Comparison of ENCODE assay signal across 8 mouse cellular contexts in genomic region chr4:8113558-8113957, GRCm38 (mm10).
DNase-seq lines count a peak whose midpoint lies in the region; ATAC-seq and TF ChIP-seq lines count a peak whose summit lies in the region.
"Had no signal": no experiment of that assay in that cellular context is flagged by ENCODE, and none has a peak within 500 bp of the region (broad histone marks: within the 10 kb centered on the region; RNA-seq: fewer than 3 reads in every experiment).

No protein-coding gene starts in this region.

- TF ChIP-seq CTCF in kidney, postnatal 0 days (IDR thresholded peaks at IDR 0.05; ENCODE audit: low read depth): no peak

- no peak overlapping the region for H3K4me2 ChIP-seq in kidney, embryonic 16.5 days (replicated peaks; ENCODE audit: low read depth, low read length)
- H3K4me2 ChIP-seq in kidney, postnatal 0 days (ENCODE audit: low read length): no peak overlapping the region

- H3K9me3 ChIP-seq in kidney, embryonic 16.5 days (ENCODE audit: low read length): no peaks in the 10 kb centered on the region
- no peaks in the 10 kb centered on the region for H3K9me3 ChIP-seq in kidney, postnatal 0 days (replicated peaks; ENCODE audit: low read length)

- H3K36me3 ChIP-seq in kidney, embryonic 16.5 days (ENCODE audit: insufficient read depth, low read length): no peaks in the 10 kb centered on the region
- no peaks in the 10 kb centered on the region for H3K36me3 ChIP-seq in kidney, postnatal 0 days (ENCODE audit: insufficient read depth, low read length)

- no peak overlapping the region for H3K4me3 ChIP-seq in kidney, embryonic 16.5 days (ENCODE audit: low read length)
- no peak overlapping the region for H3K4me3 ChIP-seq in kidney, postnatal 0 days (replicated peaks; ENCODE audit: low read depth, low read length)
- H3K4me3 ChIP-seq: left cerebral cortex, adult 2 months had no signal

- H3K9ac ChIP-seq in kidney, embryonic 16.5 days (replicated peaks; ENCODE audit: low read length): no peak overlapping the region
- H3K9ac ChIP-seq in kidney, postnatal 0 days (ENCODE audit: low read depth, low read length): no peak overlapping the region

- H3K27ac ChIP-seq in kidney, embryonic 16.5 days (ENCODE audit: low read length): no peak overlapping the region
- no peak overlapping the region for H3K27ac ChIP-seq in kidney, postnatal 0 days
- H3K27ac ChIP-seq: left cerebral cortex, adult 2 months had no signal

- no peaks in the 10 kb centered on the region for H3K27me3 ChIP-seq in kidney, embryonic 16.5 days (ENCODE audit: insufficient read depth, low read length)
- no peaks in the 10 kb centered on the region for H3K27me3 ChIP-seq in kidney, postnatal 0 days (ENCODE audit: insufficient read depth, low read length)

- peak; percentile 34 for DNase-seq in kidney, adult 11 months
- DNase-seq in heart, adult 9 months (ENCODE audit: low spot score in 2 of 2): peak; percentile 61 to 81
- DNase-seq in kidney, postnatal 0 days (ENCODE audit: low spot score): peak; percentile 36
- peak; percentile 7 for DNase-seq in skeletal muscle tissue, adult 2 months (ENCODE audit: low read depth, low spot score)
- DNase-seq in urinary bladder, adult 18-20 months (ENCODE audit: low spot score in 2 of 2): no peak
- DNase-seq in B cell, adult 2 months: no peak

- WGBS in kidney, embryonic 16.5 days: 78% methylated on average over 3 of the region's 3 CpGs
- 75% methylated on average over 3 of the region's 3 CpGs for WGBS in kidney, postnatal 0 days

- H3K4me1 ChIP-seq in kidney, embryonic 16.5 days (ENCODE audit: insufficient read depth, low read length): no peaks in the 10 kb centered on the region
- no peaks in the 10 kb centered on the region for H3K4me1 ChIP-seq in kidney, postnatal 0 days (replicated peaks; ENCODE audit: insufficient read depth, low read length)

- no peak for ATAC-seq in kidney, embryonic 16.5 days (ENCODE audit: low FRiP score, low TSS enrichment)
- ATAC-seq in kidney, postnatal 0 days (replicated peaks; ENCODE audit: low FRiP score, low read depth): no peak; the same call in 1 of the 2 replicates

Comparison
In these comparisons a context has a peak if more than half of its experiments do, and no peak if none do; other contexts are left out.
1. DNase-seq: peak in kidney, adult 11 months (single experiment), heart, adult 9 months (2 of 2), kidney, postnatal 0 days (single experiment) and skeletal muscle tissue, adult 2 months (single experiment); none in urinary bladder, adult 18-20 months (0 of 2) and B cell, adult 2 months (0 of 2).